ENCODE assay signal across 9 mouse cellular contexts in genomic region chr2:9632719-9633446, GRCm38 (mm10).
DNase-seq lines count a peak whose midpoint lies in the region; ATAC-seq lines count a peak whose summit lies in the region.
"Had no signal": no experiment of that assay in that cellular context is flagged by ENCODE, and none has a peak within 500 bp of the region (broad histone marks: within the 10 kb centered on the region; RNA-seq: fewer than 3 reads in every experiment).

No protein-coding gene starts in this region.

- H3K36me3 ChIP-seq in midbrain, embryonic 11.5 days (ENCODE audit: control insufficient read depth, insufficient read depth, low read length), result no peaks in the 10 kb centered on the region
- H3K36me3 ChIP-seq: liver, embryonic 13.5 days had no signal

- no peaks in the 10 kb centered on the region for H3K9me3 ChIP-seq in midbrain, embryonic 11.5 days (ENCODE audit: control insufficient read depth, low read length)
- H3K9me3 ChIP-seq: liver, embryonic 13.5 days had no signal

- H3K4me3 ChIP-seq in brown adipose tissue, adult 24 weeks (ENCODE audit: insufficient read depth, low read depth, low read length), result peak overlapping the region; percentile 26; the same call in 1 of the 2 replicates
- H3K4me3 ChIP-seq in midbrain, embryonic 11.5 days (ENCODE audit: low read depth, low read length), result peak overlapping the region; percentile 3; the same call in 1 of the 2 replicates
- H3K4me3 ChIP-seq: liver, embryonic 13.5 days had no signal

- peak overlapping the region; percentile 40; the same call in 1 of the 2 replicates for H3K9ac ChIP-seq in midbrain, embryonic 11.5 days (ENCODE audit: low read length)
- H3K9ac ChIP-seq: liver, embryonic 13.5 days had no signal

- H3K4me1 ChIP-seq in brown adipose tissue, adult 24 weeks (ENCODE audit: control insufficient read depth, insufficient read depth, insufficient read length, low read length), result peaks cover 3% of the 10 kb centered on the region
- H3K4me1 ChIP-seq in midbrain, embryonic 11.5 days (ENCODE audit: control insufficient read depth, insufficient read depth, low read length), result peaks cover 8% of the 10 kb centered on the region; the same call in 1 of the 2 replicates
- H3K4me1 ChIP-seq: liver, embryonic 13.5 days had no signal

- H3K27me3 ChIP-seq in midbrain, embryonic 11.5 days (ENCODE audit: control insufficient read depth, insufficient read depth, low read length), result no peaks in the 10 kb centered on the region
- H3K27me3 ChIP-seq: liver, embryonic 13.5 days had no signal

- 0 out of 2 replicates have a peak overlapping the region, but pooled peaks have one; percentile 14 for H3K27ac ChIP-seq in brown adipose tissue, adult 24 weeks (replicated peaks; ENCODE audit: low read depth, low read length)
- H3K27ac ChIP-seq in midbrain, embryonic 11.5 days (ENCODE audit: low read depth, low read length), result no peak overlapping the region
- H3K27ac ChIP-seq: liver, embryonic 13.5 days had no signal

- 11% methylated on average over 15 of the region's 15 CpGs for WGBS in midbrain, embryonic 11.5 days

- DNase-seq in adrenal gland, postnatal 10 days, result peak; percentile 45
- DNase-seq in adrenal gland, adult 18-20 months (ENCODE audit: low spot score in 2 of 2), result no peak
- peak; percentile 67 for DNase-seq in heart, adult 8-10 months (ENCODE audit: low spot score)
- DNase-seq in midbrain, embryonic 11.5 days (ENCODE audit: low spot score, missing footprints), result peak; percentile 90
- DNase-seq in B cell, adult 2 months, result no peak
- DNase-seq in thymus, postnatal 36 days, result no peak
- DNase-seq in left cerebral cortex, adult 11 months (ENCODE audit: low spot score), result no peak
- DNase-seq: liver, embryonic 13.5 days had no signal

- peak overlapping the region; percentile 45 for H3K4me2 ChIP-seq in midbrain, embryonic 11.5 days
- H3K4me2 ChIP-seq: liver, embryonic 13.5 days had no signal

- peak; percentile 73 for ATAC-seq in midbrain, embryonic 11.5 days (ENCODE audit: low FRiP score)

Comparison
In these comparisons a context has a peak if more than half of its experiments do, and no peak if none do; other contexts are left out.
1. DNase-seq: peak in adrenal gland, postnatal 10 days (single experiment), heart, adult 8-10 months (single experiment) and midbrain, embryonic 11.5 days (single experiment); none in adrenal gland, adult 18-20 months (0 of 2), B cell, adult 2 months (0 of 2), thymus, postnatal 36 days (0 of 2) and left cerebral cortex, adult 11 months (single experiment).